Mouse (Mus musculus): Measurements from ENCODE around the gene Ttll8.
A peak's percentile ranks its signal among the peaks of the same experiment; 100 is the strongest.

The Ttll8 gene

GRCm38 (mm10) chr15:88921131-88921991 is 32.9 kb downstream of the Ttll8 start:
- DNase-seq = peak; percentile 83 to 87

- no peak for DNase-seq
Measured at GRCm38 (mm10) chr15:88920065-88920464, 34.2 kb downstream of the Ttll8 start.

DNA sequence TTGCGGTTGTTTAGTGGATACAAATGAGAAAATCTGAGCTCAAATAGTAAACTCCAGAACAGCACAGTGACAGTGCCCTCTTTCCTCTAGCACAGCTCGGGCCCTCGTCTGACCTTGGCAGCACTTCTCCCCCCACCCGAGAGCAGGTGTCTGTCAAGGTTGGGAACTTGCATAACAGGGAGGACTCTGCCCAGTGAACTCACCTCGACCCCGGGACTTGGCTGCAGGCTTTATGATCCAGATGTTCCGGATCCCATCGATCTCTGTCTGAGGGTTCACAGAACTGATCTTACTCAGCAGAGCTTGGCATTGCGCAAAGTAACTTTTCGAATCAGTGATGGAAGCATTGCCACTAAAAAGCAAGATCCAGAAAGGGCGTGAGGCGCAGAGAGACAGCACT is 34.9 kb downstream of the Ttll8 start:
- DNase-seq = peak; percentile 20 to 45

- no peak for DNase-seq
Measured at GRCm38 (mm10) chr15:88917126-88917525, 37.1 kb downstream of the Ttll8 start.

DNA sequence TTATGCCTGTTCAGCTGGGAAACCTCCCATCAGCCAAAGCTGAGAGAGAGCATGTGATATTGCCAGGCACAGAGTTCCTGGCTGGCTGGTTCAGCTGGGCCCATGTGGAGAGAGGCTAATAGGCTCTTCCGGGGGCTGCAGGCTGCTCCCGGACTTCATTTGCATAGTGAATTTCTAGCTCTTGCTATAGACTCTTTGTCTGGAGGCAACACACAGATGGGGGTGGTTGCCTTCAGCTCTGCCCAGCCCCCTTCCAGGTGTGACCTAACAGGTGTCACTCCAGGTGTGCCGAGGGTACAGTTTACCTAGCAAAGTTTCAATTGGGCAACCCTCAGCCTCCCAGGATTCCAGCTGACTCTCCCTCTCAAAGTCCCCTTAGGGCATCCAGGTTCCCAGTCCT is 37.9 kb downstream of the Ttll8 start:
- DNase-seq = peak in 1 of 2 experiments; percentile 6

DNA sequence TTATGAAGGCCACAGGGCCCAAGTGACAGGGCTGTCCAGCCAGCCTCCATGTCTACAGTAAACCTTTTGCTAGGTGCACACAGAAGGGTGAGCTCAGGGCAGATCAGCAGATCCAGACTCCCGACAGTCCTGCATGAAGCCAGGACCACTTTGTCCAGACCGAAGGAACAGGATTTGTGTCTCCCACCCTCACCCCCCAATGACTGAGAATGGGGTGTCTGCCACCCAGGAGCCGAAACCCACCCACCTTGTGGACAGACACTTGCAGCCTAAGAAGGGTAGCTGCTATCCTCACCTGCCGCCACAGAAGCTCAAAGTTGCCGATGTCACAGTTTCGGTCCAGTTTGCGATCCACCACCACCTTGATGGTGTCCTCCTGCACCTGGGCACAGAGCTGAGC is 39.2 kb downstream of the Ttll8 start:
- DNase-seq = no peak

GRCm38 (mm10) chr15:88906347-88906746 is 47.9 kb downstream of the Ttll8 start:
- no peak for DNase-seq

DNA sequence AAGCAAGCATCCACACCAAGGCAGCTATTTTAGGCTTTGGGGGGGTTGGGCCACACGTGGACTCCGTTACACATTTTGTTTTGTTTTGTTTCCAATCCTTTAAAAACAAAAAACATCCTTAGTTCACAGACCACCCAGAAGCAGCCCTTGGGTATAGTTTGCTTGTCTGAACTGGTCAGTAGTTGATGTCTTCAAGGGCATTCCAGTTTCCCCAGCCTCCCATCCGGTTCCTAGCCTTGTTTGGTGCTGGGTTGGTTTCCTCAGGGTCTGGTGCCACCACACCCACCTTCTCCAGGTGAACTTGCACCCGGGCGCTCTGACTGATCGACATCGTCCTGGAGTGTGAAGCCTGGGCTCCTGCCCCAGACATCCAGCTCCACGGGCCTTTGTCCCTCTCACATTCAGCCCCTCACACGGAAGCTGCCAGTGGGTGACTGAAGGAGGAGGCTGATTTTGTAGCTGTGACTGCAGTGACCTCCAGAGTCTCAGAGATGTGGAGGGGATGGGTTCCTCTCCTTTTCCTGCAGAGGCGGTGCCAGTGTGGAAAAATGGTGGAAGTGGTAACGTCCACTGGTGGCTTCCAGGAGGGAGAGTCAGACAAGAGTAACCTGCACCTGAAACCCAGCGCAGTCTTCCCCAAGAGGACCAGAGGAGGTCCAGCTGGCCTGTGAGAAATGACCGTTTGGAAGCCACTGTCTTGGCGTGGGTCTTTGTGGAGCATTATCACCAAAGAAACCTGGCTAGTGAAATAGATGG is 50.0 kb downstream of the Ttll8 start:
- no peak for DNase-seq

- no peak for DNase-seq
Measured at GRCm38 (mm10) chr15:88903086-88903485, 51.1 kb downstream of the Ttll8 start.

DNA sequence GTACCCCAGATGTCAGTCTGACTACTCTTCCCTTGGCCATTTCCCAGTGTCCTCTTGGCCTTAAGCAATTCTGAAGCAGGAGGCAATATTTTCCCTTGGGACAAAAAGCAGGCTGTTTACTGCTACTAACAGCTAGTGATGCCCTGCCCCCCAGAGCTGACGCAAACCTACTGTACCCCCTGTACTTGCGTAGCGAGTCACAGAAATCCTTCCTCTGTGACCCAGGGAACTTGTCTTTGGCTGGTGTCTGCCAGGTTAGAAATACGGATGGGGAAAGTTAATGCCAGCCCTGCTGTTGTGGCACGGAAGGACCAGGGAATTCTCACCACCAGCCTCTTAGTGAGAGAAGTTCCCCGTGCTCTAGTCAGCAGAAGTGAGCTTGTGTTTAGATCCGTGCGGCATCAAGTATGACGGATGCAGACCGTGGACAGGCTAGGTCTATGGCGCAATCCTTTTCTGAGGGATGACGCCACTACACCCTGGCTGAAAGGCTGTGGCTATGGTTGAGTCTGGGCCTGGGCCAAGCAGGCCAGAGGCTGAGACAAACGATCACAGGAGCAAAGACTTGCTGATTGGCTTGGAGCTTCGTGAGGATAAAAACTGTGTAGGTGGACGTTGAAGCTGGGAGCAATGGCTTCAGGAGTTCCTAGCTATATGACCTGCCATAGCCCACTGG is 51.9 kb downstream of the Ttll8 start:
- no peak for DNase-seq

DNA sequence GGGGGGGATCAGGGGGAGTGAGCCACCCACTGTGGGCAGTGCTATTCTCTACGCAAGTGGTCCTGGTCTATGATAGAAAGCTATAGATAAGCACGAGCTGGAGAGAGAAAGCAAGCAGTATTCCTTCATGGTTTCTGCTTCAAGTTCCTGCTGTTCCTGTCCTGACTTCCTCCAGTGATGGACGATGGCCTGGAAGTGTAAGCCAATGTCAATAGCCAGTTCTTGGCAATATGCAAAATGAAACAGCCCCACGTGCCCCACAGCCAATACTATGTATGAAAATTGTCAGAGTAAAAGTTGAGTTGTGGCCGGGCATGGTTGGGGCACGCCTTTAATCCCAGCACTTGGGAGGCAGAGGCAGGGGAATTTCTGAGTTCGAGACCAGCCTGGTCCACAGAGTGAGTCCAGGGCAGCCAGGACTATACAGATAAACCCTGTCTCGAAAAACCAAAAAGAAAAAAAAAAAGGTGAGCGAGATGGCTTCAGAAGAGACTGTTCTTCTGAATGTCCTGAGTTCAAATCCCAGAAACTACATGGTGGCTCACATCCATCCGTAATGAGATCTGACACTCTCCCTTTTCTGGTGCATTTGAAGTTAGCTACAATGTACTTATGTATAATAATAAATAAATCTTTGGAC is 57.8 kb downstream of the Ttll8 start:
- DNase-seq = no peak

DNA sequence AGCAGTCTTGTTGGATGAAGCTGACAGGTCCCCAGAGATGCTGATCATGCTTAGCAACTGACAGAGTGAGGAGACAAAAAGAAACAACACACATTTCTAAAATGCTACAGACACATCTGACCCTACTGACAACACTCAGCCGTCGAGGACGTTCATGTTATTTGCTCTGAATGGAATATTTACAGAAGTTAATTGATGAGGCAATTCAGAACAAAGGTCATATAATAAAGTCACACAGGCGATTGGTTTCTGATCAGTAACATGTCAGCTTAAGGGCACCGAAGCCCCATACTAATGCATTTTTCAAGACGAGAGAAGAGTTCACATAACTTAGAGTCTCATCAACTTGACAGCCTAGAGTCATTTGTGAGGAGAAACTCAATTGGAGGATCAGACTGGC is 58.3 kb downstream of the Ttll8 start:
- no peak for DNase-seq

- no peak for DNase-seq
Measured at GRCm38 (mm10) chr15:88895119-88895518, 59.1 kb downstream of the Ttll8 start.

- DNase-seq = no peak
Measured at GRCm38 (mm10) chr15:88892876-88893275, 61.3 kb downstream of the Ttll8 start.

DNA sequence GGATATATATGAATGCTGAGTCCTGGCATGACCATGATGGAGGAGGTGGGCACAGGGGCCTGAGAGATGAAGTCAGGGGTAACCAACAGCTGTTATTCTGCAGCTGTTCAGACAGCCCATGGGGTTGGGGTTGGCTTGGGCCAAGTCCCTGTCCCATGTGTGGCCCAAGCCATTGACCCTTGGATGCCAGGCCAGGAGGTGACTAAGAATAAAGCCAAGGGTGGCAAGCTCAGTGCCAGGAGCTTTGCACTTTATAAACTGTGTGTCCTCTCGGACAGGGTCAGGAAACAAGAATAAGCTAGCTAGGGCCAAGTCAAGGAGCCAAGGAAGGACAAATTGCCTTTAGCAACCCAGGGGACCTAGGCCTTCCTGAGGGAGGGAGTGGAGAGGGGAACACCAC is 62.0 kb downstream of the Ttll8 start:
- no peak for DNase-seq

GRCm38 (mm10) chr15:88891676-88892040 is 62.6 kb downstream of the Ttll8 start:
- no peak for DNase-seq

DNA sequence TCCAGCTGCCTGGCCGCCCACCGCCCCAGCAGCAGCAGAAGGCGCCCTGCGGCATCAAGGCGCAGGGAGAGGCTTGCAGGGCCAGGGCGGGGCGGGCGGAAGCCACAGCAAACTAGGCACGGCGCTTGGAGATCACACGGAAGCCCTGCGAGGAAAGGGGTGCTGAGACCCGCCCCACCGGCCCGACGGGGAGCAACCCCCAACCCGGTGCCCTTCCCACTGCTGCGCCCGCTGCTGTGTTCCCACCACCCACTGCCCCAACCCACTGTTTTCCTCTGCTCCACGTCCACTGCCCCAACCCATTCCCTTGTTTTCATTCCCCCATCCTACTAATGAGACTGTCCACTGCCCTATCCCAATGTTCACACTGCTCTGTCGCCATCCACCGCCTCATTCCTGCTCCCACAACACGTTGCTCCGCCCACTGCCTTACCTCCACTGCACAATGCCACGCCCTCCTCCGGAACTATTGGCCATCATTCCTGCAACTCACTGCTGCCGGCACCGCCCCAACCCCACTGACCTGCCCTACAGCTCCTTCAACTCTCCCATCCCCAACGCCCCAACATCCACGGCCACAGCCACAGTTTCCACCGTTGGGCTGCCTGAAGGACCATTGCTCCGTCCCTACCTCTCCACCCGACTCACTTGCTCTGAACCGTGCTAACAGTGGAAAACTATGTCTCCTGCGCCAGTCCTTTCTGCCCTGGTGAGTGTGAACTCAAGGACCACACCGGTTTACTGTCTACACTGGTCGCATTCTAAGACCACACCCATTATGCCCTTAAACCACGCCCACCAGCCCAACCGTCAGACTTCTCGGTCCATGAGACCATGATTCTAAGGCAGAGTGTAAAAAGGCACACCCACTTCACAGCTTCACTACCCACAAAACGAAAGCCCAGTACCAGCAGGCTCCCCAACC is 63.2 kb downstream of the Ttll8 start:
- DNase-seq = peak; percentile 87 to 92

DNA sequence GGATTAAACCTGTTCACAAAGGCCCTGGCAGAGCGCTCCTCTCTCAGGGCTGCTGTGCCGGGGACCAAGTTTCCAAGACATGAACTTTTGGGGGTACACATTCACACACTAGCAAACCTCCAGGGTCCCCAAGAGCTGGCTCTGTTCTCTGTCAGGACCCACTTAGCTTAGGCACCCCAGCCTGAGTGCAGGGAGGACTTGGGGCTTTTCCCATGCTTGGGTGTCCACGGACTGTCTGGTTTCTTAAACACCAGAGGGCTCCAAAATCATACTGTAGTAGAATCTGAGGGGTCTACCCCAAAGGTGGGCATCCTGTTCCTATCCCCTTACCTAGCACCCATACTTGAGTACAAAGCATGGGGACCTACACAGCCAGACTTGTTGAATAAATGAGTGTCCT is 64.2 kb downstream of the Ttll8 start:
- no peak for DNase-seq

DNA sequence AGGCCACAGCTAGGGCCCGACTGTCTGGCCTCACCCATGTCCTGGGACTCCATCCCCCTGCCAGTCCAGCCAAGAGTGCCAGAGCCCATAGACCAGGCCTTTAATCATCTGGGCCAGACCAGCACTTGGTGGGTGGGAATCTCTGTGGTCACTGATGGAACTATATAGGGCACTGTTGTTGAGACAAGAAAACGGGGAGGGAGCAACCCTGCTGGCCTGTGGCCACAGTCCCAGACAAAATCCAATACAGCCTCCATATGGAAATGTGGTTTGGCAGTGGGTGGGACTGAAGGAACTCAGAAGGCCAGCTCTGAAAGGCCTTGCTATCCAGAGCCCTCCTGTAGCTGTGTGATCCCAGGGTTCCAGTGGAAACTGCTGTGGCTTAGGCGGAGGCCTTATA is 65.2 kb downstream of the Ttll8 start:
- DNase-seq = peak in 1 of 2 experiments; percentile 17

GRCm38 (mm10) chr15:88885376-88885775 is 68.8 kb downstream of the Ttll8 start:
- DNase-seq = no peak

DNA sequence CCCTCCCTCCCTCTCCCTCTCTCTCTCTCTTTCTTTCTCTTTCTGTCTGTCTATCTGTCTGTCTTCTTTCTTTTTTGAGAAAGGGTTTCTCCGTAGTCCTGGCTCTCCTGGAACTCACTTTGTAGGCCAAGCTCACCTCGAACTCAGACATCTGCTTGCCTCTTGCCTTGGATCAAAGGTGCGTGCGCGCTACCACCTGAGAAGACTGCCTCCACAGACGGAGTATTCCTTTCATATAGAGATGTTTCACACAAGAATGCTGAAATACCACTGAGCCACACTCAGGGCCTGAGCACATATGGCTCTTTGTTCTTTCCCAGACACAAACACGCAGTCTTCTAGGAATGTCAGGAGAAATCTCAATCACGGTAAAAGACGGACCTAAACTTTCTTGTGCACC is 70.9 kb downstream of the Ttll8 start:
- DNase-seq = no peak

GRCm38 (mm10) chr15:88882851-88883250 is 71.4 kb downstream of the Ttll8 start:
- no peak for DNase-seq
